Mouse (Mus musculus) ovary, adult 18-20 months (tissue): ENCODE results near the gene Tnik.
A peak's percentile ranks its signal among the peaks of the same experiment; 100 is the strongest.

Experiments
- DNase-seq: peaks from one replicate; pipeline ENCODE4 v3.0.0; 2022; ENCODE audit warnings: low spot score, mixed read lengths

Gene Tnik

GRCm38 (mm10) chr3:28263002-28263947, at the start of gene Tnik:
Gene Tnik, plus strand, starts transcription at chr3:28263214.
- peak; percentile 71 for DNase-seq

GRCm38 (mm10) chr3:28214886-28215311, 48.1 kb upstream of the Tnik start:
- DNase-seq, result no peak

DNA sequence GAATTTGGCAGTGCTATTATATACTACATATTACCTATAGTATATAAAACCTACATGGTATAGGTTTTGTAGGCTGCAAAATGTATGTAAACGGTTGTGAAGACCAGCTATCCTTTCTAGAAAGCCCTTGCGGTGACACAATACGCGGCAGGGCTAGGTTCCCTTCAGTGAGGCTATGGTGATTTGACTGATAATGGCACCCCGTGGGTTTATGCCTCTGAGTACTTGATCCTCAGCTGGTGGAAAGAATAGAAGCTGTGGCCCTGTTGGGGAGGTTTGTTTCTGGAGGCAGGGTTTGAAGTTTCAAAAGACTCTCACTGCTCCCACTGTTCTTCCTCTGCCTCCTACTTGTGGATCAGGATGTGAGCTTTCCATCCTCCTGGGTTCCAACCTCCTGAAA, 46.0 kb upstream of the Tnik start:
- no peak for DNase-seq

DNA sequence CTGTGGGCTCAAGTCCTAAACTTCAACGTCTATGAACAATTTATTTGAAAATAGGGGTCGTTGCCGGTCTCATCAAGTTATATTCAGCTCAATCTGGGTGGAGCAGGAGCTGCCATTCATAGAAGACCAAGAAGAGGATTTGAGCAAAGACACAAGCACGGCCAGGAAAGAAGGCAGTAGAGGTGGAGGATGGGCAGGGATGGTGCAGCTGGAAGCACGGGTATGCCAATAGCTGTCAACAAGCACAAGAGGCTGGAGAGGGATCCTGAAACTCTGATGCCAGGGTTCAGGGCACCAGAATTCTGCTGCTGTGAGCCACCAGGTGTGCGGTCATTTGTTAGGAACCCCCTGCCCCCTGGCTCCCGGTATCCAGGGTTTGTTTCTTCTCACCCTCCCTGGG, 43.5 kb upstream of the Tnik start:
- no peak for DNase-seq

DNA sequence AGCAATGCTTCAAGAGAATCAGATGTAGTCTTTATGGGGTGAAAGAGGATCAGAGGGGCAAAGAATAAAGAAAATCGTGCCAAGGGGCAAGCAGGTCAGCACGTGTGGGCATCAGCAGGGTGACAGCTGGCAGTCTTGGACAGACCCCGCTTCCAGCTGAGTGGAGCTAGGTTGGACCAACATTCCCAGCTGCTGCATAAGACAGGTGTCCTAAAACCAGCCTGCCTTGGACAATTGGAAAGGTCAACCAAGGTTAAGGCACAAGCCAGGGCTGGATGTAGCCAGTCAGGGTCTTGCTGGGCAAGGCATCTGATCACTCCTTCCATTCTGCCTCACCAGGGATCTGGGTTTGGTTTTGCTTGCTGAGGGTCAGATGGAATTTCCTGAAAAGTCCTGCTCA, 43.0 kb upstream of the Tnik start:
- no peak for DNase-seq

DNA sequence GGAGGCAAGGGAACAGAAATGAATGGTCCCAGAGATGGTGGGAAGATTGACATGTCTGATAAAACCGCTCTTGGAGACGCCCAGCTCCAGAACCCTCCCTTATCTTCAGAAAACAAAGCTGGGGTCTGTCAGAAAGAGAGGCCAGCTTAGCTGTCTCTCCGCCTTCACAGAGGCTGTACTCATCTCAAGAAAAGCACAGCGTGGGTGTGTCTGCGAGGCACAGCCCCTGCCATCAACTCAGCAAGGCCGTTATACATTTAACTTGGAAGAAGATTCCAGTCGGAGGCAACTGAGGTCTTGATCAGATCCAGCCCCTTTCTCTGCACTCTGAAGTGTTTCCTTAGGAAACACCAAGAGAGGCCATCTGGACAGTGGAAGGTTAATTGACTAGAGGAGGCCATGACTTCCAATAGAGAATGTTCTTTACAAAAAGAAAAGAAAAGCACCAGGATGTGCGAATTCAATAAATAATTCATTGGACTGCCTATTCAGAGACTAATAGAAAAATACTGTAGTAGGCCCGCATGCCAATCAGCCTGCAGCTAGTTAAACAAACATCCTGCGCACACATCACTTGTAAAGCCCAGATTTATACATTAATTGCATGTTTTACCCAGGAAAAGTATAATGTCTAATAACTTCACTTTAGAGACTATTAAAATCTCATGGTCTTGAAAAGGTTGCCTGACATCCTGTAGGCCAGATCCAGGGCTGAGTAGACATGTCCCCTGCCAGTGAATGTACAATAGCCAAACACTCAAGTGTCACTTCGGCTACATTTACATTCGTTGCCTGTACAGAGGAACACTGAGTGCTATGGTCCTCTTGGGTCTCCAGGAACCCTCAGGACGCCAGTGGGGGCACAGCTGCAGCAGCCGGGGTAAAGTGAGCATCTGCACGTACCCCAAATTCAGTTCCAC, 38.3 kb upstream of the Tnik start:
- DNase-seq, result no peak

DNA sequence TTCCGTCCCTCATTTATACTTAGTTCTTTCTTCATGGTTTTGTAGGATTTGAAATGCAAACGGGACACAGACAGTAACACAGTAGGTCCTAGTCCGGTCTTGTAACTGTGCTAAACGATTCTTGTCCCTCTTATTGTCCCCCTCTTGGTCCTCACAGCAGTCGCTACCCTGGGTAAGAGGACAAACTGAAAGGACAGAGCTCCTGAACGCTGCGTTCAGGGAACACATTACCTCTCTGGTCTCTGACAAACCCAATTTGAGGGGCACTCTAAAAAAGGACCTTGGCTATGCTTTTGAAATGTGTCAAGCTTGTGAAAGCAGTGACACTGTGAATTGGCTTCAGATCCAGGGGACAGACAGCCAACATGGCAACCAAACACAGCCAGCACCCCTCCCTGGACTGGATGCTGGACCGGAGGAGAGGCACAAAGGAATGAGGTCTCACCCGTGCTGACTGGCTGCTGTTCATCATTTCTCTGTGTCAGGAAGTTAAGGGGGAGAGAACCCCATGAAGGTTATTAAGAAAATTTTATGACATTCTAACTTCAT, 37.6 kb upstream of the Tnik start:
- DNase-seq, result no peak

DNA sequence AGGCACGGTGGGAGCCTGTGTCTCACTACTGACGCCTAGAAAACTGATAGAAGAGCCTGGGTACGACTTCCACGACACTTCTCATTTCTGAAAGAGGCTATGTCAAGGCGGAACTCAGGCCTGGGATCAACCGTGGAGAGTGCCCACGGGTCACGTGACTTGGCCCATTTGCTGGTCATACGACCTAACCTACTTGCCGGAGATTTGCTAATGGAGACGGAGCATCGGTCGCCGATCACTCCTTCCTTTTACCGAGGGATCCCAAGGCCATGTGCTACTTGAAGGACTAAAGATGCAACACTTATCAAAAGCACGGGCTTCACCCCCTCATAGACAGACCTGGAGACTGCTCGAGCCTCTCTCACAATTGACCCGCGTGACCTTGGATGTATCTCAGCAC, 36.8 kb upstream of the Tnik start:
- no peak for DNase-seq

- DNase-seq, result no peak
Measured at GRCm38 (mm10) chr3:28228930-28229329, 34.1 kb upstream of the Tnik start.

- DNase-seq, result no peak
Measured at GRCm38 (mm10) chr3:28229503-28229902, 33.5 kb upstream of the Tnik start.

- DNase-seq, result no peak
Measured at GRCm38 (mm10) chr3:28232885-28233284, 30.1 kb upstream of the Tnik start.

DNA sequence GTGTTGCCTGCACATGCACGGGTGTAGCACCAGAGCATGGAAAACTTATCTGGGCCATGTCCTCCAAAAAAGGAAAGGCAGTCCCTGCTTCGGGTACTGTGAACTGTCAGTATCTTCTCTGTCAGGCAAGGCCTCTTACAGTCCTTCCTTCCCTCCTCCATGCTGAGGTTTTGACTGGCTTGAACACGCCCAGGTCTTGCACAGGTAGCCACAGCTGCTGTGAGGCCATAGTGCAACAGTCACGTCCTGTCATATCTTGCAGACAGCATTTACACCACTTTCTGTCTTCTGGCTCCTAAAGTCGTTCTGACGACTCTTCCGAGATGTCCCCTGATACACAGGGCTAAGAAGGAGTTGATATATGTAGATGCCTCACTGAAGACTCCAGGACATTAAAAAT, 28.8 kb upstream of the Tnik start:
- no peak for DNase-seq

GRCm38 (mm10) chr3:28236689-28237088, 26.3 kb upstream of the Tnik start:
- DNase-seq, result no peak

DNA sequence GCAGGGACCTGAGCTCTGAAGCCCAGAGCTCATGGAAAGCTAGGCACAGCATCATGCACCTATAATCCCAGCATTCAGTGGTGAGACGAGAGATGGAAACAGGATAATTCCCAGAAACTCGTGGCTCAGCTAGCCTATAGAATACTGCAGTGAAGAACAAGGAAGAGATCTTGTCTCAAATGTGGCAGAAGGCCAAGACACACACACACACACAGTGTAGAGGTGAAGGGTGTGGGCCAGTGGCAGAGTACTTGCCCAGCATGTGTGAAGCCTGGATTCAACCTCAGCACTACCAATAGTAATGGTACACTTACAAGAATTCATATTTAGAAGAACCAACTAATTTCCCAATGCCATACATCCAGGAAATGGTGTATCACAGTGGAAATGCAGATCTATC, 24.9 kb upstream of the Tnik start:
- no peak for DNase-seq

GRCm38 (mm10) chr3:28242561-28242960, 20.5 kb upstream of the Tnik start:
- no peak for DNase-seq

- DNase-seq, result no peak
Measured at GRCm38 (mm10) chr3:28244244-28244890, 18.6 kb upstream of the Tnik start.

DNA sequence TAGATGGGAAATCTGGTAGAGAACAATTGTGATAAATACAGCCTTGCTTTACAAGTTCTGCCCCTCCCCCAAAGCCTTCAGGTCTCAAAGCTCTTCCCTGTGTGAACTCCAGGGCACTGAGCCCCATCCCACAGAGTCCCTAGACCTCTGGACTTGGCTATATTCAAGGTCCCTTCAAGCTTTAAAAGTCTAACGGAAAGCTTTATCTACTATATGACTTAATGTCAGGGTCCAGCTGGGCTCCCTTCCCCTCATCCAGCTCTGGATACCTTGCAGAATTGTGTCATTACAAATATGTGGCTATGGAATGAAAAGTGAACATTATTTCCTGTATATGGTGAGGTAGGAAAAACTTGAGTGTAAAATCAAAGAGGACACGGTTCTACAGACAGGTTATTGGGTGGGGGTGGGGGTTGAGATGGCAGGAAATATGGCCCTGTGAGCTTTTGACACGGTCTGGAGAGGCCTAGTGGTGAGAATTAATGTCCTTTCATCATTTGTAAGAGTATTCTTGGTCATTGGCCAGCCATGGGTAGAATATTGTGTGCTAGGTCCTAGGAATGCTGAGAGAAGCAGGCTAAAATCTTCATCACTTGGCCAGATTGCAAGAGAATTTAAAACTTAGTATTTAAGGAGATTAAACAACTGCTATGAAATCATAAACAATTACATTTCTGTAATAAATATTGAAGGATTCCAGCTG, 14.6 kb upstream of the Tnik start:
- DNase-seq, result no peak

DNA sequence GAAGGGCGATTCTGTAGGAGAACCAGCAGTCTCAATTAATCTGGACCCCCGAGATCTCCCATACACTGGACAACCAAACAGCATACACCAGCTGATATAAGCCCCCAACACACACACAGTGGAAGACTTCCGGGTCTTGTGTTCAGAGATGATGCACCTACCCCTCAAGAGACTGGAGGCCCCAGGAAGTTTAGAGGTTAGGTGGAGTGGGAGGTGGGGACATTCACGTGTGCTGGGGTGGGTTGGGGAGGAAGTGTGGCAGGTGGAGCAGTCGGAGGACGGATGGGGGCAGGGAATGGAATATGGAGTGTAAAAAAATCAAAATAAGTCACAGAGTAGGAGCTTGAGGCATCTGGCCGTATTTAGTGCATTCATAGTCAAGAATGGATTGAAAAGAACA, 7.3 kb upstream of the Tnik start:
- no peak for DNase-seq

DNA sequence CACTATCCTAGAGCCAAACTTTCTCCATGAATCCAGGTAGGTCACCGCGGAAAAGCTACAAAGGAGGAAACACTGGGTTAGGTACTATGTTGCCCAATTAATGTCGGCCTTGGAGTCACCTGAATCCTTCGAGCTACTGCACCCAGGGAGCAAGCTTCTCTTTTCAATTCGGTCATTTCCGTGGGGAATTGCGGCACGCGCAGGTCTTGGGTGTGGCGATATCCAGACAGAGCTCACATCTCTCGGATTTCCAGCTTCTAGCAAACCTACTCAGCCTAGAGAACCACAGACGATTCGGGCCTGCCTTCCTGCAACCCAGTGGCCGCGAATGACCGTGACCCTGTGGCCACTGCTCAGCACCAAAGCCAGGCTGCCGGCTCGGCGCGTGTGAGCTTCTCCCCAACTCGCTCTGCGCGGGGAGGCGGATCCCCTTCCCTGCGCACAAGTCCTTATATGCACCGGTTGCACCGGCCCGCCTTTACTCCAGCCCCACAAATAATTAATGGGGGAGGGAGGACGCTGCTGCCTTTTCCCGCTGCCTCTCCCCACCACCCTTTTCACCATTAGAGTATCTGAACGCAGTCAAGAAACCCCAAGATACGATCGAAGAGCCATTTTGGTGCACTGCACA, 528 bp upstream of the Tnik start:
- peak; percentile 70 for DNase-seq

- DNase-seq, result no peak
Measured at GRCm38 (mm10) chr3:28263948-28264840, 1.2 kb downstream of the Tnik start.
